Mouse (Mus musculus) MEL-GATA-1-ER (cell line): ENCODE data around the gene P2rx3.

Experiments
- DNase-seq: peaks from one replicate; pipeline ENCODE4 v3.0.0-alpha.2; 2012; ENCODE audit warnings: low read depth; ENCODE audit errors: extremely low read depth

The P2rx3 gene

DNA sequence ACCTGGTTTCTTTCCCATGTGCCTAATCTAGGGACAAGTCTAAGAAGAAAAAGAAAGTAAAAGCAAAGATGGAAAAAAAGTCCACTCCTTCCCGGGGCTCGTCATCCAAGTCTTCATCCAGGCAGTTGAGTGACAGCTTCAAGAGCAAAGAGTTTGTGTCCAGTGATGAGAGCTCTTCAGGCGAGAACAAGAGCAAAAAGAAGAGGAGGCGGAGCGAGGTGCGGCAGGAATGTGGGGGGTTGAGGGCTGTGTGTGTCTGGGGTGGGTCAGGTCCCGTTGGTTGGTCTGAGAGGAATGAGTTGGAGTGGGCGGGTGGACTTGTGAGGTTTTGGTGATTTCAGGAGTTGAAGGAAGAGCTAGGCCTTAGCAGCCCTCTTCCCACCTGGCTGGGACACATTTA lies 9.0 kb upstream of the P2rx3 start:
- no peak for DNase-seq

- no peak for DNase-seq
Measured at GRCm38 (mm10) chr2:85043623-85044022, 6.4 kb upstream of the P2rx3 start.

- no peak for DNase-seq
Measured at GRCm38 (mm10) chr2:85038336-85038735, 1.1 kb upstream of the P2rx3 start.

- DNase-seq, result no peak
Measured at GRCm38 (mm10) chr2:85036507-85037046, 685 bp downstream of the P2rx3 start.

DNA sequence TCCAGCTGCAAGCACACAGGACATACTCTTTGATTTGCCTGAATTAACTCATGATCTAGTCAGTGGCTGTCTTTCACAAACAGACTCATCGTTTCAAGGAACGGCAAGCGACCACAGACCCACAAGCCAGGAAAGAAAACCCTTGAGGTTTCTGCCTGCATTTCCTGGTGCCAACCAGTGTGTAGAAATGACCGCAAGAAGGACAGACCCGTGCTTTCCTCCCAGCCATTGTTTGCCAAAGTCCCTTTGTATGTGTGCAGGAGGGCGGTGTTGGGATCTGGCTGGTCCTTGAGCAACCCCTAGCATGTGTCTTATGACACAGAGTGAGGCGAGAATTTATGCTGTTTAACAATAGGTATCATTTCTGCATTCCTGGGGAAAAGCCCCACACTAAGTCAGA lies 3.1 kb downstream of the P2rx3 start:
- DNase-seq, result no peak

DNA sequence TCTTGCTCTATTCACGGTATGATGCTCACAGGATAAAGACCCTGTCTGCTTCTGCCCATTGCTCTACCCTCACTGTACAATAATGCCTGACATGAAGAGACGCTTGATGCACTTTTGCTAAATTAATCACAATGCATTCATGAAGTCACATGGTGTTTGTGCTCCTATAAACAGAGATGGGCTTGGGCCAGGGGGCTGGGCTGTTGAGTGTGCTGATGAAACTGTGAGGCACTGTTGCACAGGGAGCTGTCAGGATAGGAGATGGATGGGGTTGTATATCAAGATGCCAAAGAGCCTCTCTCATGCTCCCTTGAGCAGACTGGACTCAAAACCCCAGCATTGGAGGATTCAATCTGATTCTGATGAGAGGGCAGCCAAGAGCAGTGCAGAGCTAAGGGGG lies 4.1 kb downstream of the P2rx3 start:
- no peak for DNase-seq

- DNase-seq, result no peak
Measured at GRCm38 (mm10) chr2:85030989-85031388, 6.3 kb downstream of the P2rx3 start.

GRCm38 (mm10) chr2:85029897-85030296 lies 7.4 kb downstream of the P2rx3 start:
- no peak for DNase-seq

DNA sequence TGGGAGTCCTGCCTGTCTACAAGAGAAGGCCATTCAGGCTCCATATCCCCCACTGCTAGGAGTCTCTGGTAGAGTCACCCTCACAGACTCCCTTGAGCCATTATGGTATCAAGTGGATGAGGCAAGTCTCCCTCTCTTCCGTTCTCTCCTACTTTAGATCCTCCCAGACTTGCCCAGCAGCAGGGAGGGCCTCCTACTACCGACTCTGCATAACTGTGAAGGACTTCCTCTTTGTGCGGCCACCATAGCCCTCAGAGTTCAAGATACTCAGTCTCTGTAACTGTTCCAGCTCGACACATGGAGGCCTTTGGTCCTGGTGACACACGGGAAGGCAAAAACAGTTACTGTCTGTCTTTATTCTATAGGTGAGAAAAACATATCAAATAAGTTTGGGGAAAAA lies 10.0 kb downstream of the P2rx3 start:
- DNase-seq, result peak; percentile 53

GRCm38 (mm10) chr2:85026178-85026577 lies 11.1 kb downstream of the P2rx3 start:
- no peak for DNase-seq

GRCm38 (mm10) chr2:85022043-85022442 lies 15.2 kb downstream of the P2rx3 start:
- DNase-seq, result no peak

- no peak for DNase-seq
Measured at GRCm38 (mm10) chr2:85014588-85014982, 22.7 kb downstream of the P2rx3 start.

GRCm38 (mm10) chr2:85013826-85014587 lies 23.3 kb downstream of the P2rx3 start:
- no peak for DNase-seq

GRCm38 (mm10) chr2:85012679-85013078 lies 24.6 kb downstream of the P2rx3 start:
- no peak for DNase-seq

- DNase-seq, result no peak
Measured at GRCm38 (mm10) chr2:85011906-85012604, 25.2 kb downstream of the P2rx3 start.

GRCm38 (mm10) chr2:85009212-85009611 lies 28.1 kb downstream of the P2rx3 start:
- no peak for DNase-seq

DNA sequence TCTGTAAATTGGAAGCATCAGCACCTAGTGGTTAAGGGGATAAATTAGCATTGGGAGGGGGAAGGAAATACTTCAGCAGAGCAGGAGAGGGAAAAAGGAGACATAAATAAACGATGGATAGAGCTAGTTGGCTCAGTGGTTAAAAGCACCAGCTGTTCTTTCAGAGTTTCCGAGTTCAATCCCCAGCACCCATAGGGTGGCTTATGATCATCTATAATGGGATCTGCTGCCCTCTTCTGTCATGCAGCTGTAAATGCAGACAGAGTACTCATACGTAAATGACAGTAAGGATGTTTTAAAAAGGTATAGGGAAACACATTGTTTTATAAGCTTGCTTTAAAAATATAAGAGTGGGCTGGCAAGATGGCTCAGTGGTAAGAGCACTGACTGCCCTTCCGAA lies 29.5 kb downstream of the P2rx3 start:
- DNase-seq, result peak; percentile 43

GRCm38 (mm10) chr2:85006600-85006999 lies 30.7 kb downstream of the P2rx3 start:
- DNase-seq, result no peak

DNA sequence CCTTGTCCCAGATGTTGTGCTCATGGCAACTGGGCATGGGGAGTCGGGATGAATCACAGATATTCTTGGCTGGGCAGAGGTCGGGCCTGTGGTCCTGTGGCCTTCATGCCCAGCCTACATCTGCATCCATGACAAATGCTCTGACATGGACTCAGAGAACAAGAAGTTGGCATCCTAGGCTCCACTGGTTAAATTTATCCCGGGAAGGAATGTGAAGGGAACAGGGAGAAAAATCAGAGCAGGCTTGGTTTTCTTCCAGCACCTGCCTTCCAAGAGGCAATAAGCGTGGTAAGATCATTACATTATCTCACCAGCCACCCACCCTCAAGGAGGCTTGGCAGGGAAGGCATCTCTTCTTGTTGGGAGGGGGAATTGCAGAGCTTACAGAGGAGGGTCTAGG lies 32.9 kb downstream of the P2rx3 start:
- no peak for DNase-seq

DNA sequence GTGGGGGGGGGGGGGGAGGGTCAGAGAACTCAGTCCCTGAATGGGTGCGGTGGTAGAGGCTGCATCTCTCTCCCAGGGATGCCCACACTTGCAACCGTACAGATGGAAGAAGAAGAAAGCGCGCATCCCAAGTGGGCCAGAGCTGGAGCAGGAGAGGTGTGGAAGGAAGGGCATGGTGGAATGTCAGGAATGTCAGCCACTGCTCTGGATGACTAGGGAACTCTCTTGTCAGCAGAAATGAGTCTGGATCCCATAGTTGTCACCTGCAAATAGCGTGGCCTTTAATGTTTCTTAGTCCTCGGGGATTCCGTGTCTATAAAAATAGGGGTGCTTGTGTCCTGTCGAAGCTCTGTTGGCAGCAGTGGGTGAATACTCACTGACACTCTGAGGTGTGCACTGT lies 34.7 kb downstream of the P2rx3 start:
- no peak for DNase-seq

DNA sequence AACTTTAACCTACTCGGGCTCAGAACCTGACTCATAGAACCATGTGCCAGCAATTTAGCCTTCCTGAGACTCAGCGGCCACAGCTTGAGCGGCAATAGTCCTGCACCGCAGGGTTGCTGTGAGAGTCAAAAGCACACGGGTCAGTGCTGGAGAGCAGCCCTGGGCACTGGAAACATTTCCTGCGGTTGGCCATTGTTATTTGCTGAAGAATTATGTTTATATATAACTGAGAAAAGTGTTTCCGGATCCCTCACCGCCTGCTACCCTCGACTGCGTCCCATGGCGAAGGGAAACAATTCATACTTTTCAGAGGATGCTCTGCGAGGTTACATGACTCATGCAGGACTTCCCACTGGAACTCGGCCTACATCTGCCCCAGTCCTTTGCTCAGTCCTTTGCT lies 35.8 kb downstream of the P2rx3 start:
- no peak for DNase-seq

DNA sequence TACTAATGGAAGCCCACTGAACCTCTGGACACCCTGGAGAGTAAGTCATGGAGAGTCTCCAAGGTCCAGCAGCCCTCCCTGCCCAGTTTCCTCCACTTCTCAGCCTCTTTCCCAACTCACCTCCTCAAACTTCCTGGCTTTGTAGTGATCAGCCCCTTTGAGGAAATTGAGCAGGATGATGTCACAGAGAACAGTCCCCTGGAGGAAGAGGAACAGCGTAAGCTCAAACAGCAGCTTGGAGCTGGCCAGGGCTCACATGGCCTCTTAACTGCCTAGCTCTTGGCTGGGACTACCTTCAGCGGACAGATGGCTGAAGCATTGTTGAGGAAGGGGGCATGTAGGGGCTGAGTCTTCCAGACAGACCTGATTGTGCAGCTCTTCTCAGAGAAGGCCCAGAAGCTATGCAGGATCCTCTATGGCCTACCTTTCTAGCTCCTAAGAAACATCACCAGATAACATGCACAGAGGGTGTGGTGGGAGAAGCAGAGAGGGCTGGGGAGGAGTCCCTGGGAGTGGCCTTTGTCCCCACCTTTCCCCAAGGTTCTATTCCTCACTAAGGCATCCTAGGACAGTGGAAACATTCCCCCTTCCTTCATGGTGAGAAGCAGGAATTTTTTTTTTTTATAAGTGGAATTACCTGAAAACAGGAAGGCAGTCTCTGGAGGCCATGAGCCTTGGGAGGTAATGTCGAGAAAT lies 37.6 kb downstream of the P2rx3 start:
- DNase-seq, result no peak
